Mouse (Mus musculus): Measurements from ENCODE around the gene Rnf144a.

DNA sequence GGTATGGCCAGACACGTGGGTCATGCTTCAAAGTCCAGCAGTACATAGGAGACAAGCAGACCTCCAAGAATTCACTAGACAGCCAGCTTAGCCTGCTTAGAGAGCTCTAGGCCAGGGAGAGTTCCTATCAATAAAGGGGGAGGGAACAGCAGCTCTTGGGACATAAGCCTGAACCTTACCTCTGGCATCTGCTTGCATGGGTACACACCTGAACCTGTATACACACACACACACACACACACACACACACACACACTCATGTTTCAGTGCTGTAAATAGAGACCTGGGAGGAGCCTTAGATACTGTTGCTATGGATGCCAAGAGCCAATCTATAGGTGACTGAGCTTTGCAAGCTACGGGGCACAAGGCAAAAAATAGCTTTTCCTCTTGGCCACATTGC lies 138.5 kb downstream of the Rnf144a start:
- TF ChIP-seq CTCF (IDR thresholded peaks at IDR 0.05; ENCODE audit: borderline replicate concordance, extremely low read depth, insufficient read depth, insufficient read length) = no peak
- TF ChIP-seq POLR2A (IDR thresholded peaks at IDR 0.05; ENCODE audit: borderline replicate concordance, extremely low read depth, insufficient read depth, insufficient read length, poor library complexity, severe bottlenecking) = no peak

Data from brain, embryonic 14.5 days (tissue).